Mouse (Mus musculus) layer of hippocampus, adult 11-12 months (tissue): ENCODE results near the gene Eno2.
"Not testable (repeated sequence)": the region's sequence is repeated elsewhere in the genome, so short reads cannot be mapped to it uniquely, and the experiment has no call there.

Experiments
- DNase-seq: peaks from one replicate; pipeline ENCODE4 v3.0.0; 2022; ENCODE audit warnings: low spot score

The Eno2 gene

GRCm38 (mm10) chr6:124805341-124806321 is 36.2 kb upstream of the Eno2 start:
- peak; percentile 95 for DNase-seq

- DNase-seq: no peak
These were observed 34.9 kb upstream of the Eno2 start for GRCm38 (mm10) chr6:124804341-124804740.

GRCm38 (mm10) chr6:124803691-124804090 is 34.2 kb upstream of the Eno2 start:
- DNase-seq: not testable (repeated sequence)

GRCm38 (mm10) chr6:124803061-124803460 is 33.6 kb upstream of the Eno2 start:
- no peak for DNase-seq

- DNase-seq: not testable (repeated sequence)
These were observed 32.9 kb upstream of the Eno2 start for GRCm38 (mm10) chr6:124802400-124802799.

- no peak for DNase-seq
These were observed 26.7 kb upstream of the Eno2 start for GRCm38 (mm10) chr6:124796200-124796599.

GRCm38 (mm10) chr6:124795781-124796180 is 26.3 kb upstream of the Eno2 start:
- no peak for DNase-seq

GRCm38 (mm10) chr6:124791911-124792310 is 22.4 kb upstream of the Eno2 start:
- DNase-seq: no peak

- no peak for DNase-seq
These were observed 20.6 kb upstream of the Eno2 start for GRCm38 (mm10) chr6:124790121-124790520.

GRCm38 (mm10) chr6:124789519-124789918 is 20.0 kb upstream of the Eno2 start:
- no peak for DNase-seq

GRCm38 (mm10) chr6:124787722-124788121 is 18.2 kb upstream of the Eno2 start:
- DNase-seq: no peak

- no peak for DNase-seq
These were observed 17.4 kb upstream of the Eno2 start for GRCm38 (mm10) chr6:124786756-124787420.

GRCm38 (mm10) chr6:124782436-124782835 is 13.0 kb upstream of the Eno2 start:
- no peak for DNase-seq

GRCm38 (mm10) chr6:124780917-124781316 is 11.4 kb upstream of the Eno2 start:
- DNase-seq: no peak

- DNase-seq: no peak
These were observed 10.5 kb upstream of the Eno2 start for GRCm38 (mm10) chr6:124779984-124780416.

GRCm38 (mm10) chr6:124779222-124779983 is 9.9 kb upstream of the Eno2 start, which contains the start of gene Lrrc23:
Gene Lrrc23, minus strand, starts transcription at chr6:124779727.
- DNase-seq: no peak

- DNase-seq: no peak
These were observed 1.0 kb upstream of the Eno2 start for GRCm38 (mm10) chr6:124770511-124770910.

GRCm38 (mm10) chr6:124770013-124770412 is 540 bp upstream of the Eno2 start:
- DNase-seq: no peak

- DNase-seq: no peak
These were observed 799 bp downstream of the Eno2 start for GRCm38 (mm10) chr6:124768704-124769044.

- DNase-seq: no peak
These were observed 1.4 kb downstream of the Eno2 start for GRCm38 (mm10) chr6:124767920-124768703.

GRCm38 (mm10) chr6:124767536-124767919 is 1.9 kb downstream of the Eno2 start:
- DNase-seq: no peak

- no peak for DNase-seq
These were observed 3.5 kb downstream of the Eno2 start for GRCm38 (mm10) chr6:124765951-124766350.
